Mouse (Mus musculus) neural tube, embryonic 14.5 days (tissue): ENCODE data around the gene Myof. TPM values are rescaled to one million over a fixed set of nuclear protein-coding genes. Genes with fewer than 3 reads are reported as not detected.

Experiments
- polyA plus RNA-seq: library from polyadenylated mRNA; unstranded; fragments of >200 nt; fragmentation: Nextera tagmentation; extraction: Ambion mirVana; gene quantifications from 2 replicates; pipeline ENCODE4 v1.2.1, GENCODE M21; 2014

The Myof gene
- polyA plus RNA-seq, 1 experiment from 2014 or later = 0.74 TPM

Other genes with a start within 250 kb of the Myof start
- gene Cep55, start 11.4 kb upstream of the Myof start, polyA plus RNA-seq = 2.7 and 2.8 TPM in 2 replicates
- 0.43 TPM in 1 of 2 replicates, not detected in the other for gene Ffar4, start 53.5 kb upstream of the Myof start, polyA plus RNA-seq
- gene Rbp4, start 81.7 kb upstream of the Myof start, polyA plus RNA-seq = 1.6 and 6.9 TPM in 2 replicates
- gene Pde6c, start 89.2 kb upstream of the Myof start, polyA plus RNA-seq = not detected in 2 replicates
- 38.2 and 38.5 TPM in 2 replicates for gene Fra10ac1, start 180.6 kb upstream of the Myof start, polyA plus RNA-seq
- gene Lgi1, start 221.0 kb upstream of the Myof start, polyA plus RNA-seq = 20.7 and 24.0 TPM in 2 replicates